Mouse (Mus musculus) right cerebral cortex, postnatal 36 days (tissue): ENCODE results near the gene Efnb2.

Experiments used
- DNase-seq, 2 experiments: peaks; one replicate each; pipeline ENCODE4 v3.0.0; 2022; ENCODE audit warnings: low spot score in 2 of 2, mixed read lengths in 1 of 2

Efnb2 gene

DNA sequence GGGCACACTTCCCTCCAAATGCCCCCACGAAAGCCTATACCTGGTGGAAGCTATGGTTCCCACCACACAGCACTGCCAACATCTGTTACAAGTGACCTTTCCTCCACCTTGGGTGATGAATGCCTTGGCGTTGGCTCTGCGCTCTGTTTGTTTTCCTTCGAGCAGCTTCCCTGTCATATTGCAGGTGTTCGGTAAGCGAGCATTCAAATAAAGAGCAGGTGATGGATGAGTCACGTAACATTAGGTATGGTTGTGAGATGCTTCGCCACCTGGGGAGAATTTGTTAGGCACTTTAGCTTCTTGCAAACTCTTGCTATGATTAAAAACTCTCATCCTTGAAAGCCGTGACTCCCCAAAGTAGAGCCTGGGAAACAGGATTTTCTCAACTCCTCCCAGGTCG lies 91.8 kb downstream of the Efnb2 start:
- DNase-seq, result no peak

DNA sequence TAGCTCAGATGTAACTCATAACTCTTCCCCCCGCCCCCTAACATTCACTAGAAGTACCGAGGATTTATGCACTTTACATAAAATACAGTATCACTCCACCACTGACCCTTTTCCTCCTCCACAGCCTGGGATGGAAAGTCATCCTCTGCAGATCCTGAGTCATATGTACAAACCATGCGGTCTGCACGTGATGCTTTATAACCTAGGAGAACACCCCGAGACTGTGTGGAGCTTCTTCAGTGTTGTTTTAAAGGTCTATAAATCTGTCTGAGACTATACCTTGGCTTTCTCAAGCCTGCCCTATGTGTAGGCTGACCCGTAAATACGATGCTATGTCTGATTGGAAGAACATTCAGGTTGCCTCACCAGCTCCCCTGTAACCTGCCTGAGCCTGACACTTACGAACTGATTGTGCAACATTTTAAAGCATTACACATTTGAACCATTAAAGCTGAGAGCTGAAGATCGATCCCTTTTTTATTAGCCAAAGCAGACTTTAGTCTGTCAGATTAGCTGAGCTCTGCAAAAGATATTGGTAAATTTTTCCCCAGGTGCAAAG lies 92.7 kb downstream of the Efnb2 start:
- DNase-seq, result no peak
